Mouse (Mus musculus) forebrain, embryonic 16.5 days (tissue): ENCODE data around the gene Fis1. TPM values are rescaled to one million over a fixed set of nuclear protein-coding genes. Genes with fewer than 3 reads are reported as not detected.
A peak's percentile ranks its signal among the peaks of the same experiment; 100 is the strongest.

Experiments
- ATAC-seq: fragments of 200-750 bp; cut with Nextera tagmentation; 2 replicates; pipeline ENCODE4 v1.8.0; 2017; ENCODE audit warnings: mild to moderate bottlenecking, moderate library complexity
- H3K27ac ChIP-seq: fragments of 300-500 bp; sonication (generic); 2 replicates; pipeline ENCODE4 v1.5.1; 2014; ENCODE audit warnings: low read length, control low read depth
- H3K27me3 ChIP-seq: fragments of 300-500 bp; sonication (generic); replicated peaks from 2 replicates; pipeline ENCODE4 v1.6.1; 2014; ENCODE audit warnings: low read length; ENCODE audit not compliant: control insufficient read depth, insufficient read depth
- H3K36me3 ChIP-seq: fragments of 300-500 bp; sonication (generic); 2 replicates; pipeline ENCODE4 v1.6.1; 2014; ENCODE audit not compliant: control insufficient read depth, insufficient read depth
- H3K4me1 ChIP-seq: fragments of 300-500 bp; sonication (generic); replicated peaks from 2 replicates; pipeline ENCODE4 v1.6.1; 2014; ENCODE audit warnings: low read length; ENCODE audit not compliant: control insufficient read depth, insufficient read depth
- H3K4me2 ChIP-seq: fragments of 300-500 bp; sonication (generic); 2 replicates; pipeline ENCODE4 v1.6.1; 2014; ENCODE audit warnings: mild to moderate bottlenecking, low read length, control low read depth
- H3K4me3 ChIP-seq: fragments of 300-500 bp; sonication (generic); replicated peaks from 2 replicates; pipeline ENCODE4 v1.5.1; 2014; ENCODE audit warnings: mild to moderate bottlenecking, low read length, control low read depth
- H3K9ac ChIP-seq: fragments of 300-500 bp; sonication (generic); replicated peaks from 2 replicates; pipeline ENCODE4 v1.6.1; 2014; ENCODE audit warnings: low read depth, low read length, control low read depth
- H3K9me3 ChIP-seq: fragments of 300-500 bp; sonication (generic); 2 replicates; pipeline ENCODE4 v1.6.1; 2016; ENCODE audit warnings: low read length; ENCODE audit not compliant: control insufficient read depth
- WGBS: fragments of 180-500 bp; shearing (Covaris S2); extraction: QIAGEN DNeasy Blood & Tissue Kit; methylation state at CpG from one replicate; pipeline ENCODE4 v1.1.7; 2014; 5-methylcytosine and 5-hydroxymethylcytosine counted together
- polyA plus RNA-seq: library from polyadenylated mRNA; unstranded; fragments of >200 nt; fragmentation: Nextera tagmentation; extraction: Ambion mirVana; gene quantifications from 2 replicates; pipeline ENCODE4 v1.2.1, GENCODE M21; 2015

Fis1 gene
- polyA plus RNA-seq: 292 and 326 TPM in 2 replicates

DNA sequence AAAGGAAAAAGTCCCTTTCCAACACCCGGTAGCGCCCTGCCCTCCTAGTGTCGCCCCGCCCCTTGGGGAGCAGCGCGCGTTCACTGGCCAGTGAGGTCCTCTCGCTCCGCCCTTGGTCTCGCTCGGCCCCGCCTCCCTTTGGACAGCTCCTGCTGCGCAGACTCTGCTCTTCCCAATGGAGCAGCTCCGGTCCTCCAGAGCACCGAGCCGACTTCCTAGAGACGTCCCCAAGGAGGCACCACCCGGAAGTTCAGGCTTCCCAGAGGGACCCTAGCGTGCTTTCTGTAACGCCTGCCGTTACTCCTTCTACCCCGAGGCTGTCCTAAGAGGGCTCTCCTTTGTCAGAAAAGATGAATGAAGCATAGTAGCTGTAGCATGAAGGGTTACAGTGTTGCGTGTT lies at the start of gene Fis1:
Gene Fis1 (plus strand): TSS at position 261 of the 400 bp plus-strand sequence.
- peak; percentile 100 for ATAC-seq
- Histone ChIP-seq H3K27ac (peak within 1 kb of the TSS; percentile 89), H3K36me3 (no peaks in the 10 kb centered on the region), H3K27me3 (no peaks in the 10 kb centered on the region), H3K9ac (peak within 1 kb of the TSS; percentile 86), H3K9me3 (no peaks in the 10 kb centered on the region), H3K4me2 (peak within 1 kb of the TSS; percentile 80), H3K4me3 (peak within 1 kb of the TSS; percentile 68), H3K4me1 (peaks cover 19% of the 10 kb centered on the region)
- under 1% methylated on average over 22 of the region's 23 CpGs for WGBS

DNA sequence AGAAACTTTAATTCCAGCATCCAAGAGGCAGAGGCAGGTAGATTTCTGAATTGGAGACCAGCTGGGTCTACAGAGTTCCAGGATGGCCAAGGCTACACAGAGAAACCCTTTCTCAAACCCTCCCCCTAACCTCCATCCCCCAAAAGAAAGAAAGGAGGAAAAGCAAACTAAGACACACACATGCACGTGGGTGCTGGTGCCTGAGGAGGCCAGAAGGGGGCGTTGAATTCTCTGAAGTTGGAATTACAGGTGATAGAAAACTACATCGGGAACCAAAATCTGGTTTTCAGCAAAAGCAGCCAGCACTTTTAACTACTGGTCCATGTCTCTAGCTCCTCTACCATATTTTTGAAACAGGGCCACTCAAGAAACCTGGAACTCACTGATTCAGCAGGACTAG lies 48.5 kb upstream of the Fis1 start:
- Histone ChIP-seq H3K9me3 (no peaks in the 10 kb centered on the region), H3K4me3 (no peak overlapping the region), H3K4me2 (no peak overlapping the region), H3K27me3 (no peaks in the 10 kb centered on the region), H3K27ac (no peak overlapping the region), H3K9ac (no peak overlapping the region), H3K36me3 (no peaks in the 10 kb centered on the region), H3K4me1 (peaks cover 12% of the 10 kb centered on the region)
- 64% methylated on average over 3 of the region's 3 CpGs for WGBS
- ATAC-seq: no peak

DNA sequence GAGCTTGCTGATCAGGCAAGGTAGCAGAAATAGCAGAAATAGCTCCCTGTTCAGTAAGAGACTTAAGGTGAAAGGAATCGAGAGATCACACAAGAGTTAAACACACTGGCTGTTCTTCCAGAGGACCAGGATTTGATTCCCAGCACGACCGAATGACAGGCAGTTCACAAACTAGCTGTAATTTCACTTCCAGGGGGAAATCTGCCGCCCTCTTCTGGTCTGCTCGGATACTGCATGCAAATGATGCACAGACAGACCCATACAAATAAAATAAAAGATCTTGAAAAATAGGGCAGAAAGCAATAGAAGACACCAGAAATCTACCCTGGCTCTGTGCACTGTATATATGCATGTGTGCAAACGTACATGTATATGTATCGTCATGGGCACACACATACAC lies 47.4 kb upstream of the Fis1 start:
- H3K4me2 ChIP-seq: no peak overlapping the region
- no peaks in the 10 kb centered on the region for H3K9me3 ChIP-seq
- peaks cover 12% of the 10 kb centered on the region for H3K4me1 ChIP-seq
- no peak overlapping the region for H3K9ac ChIP-seq
- no peaks in the 10 kb centered on the region for H3K27me3 ChIP-seq
- H3K27ac ChIP-seq: no peak overlapping the region
- WGBS: 60% methylated on average over 7 of the region's 7 CpGs
- H3K36me3 ChIP-seq: no peaks in the 10 kb centered on the region
- no peak overlapping the region for H3K4me3 ChIP-seq
- no peak for ATAC-seq

DNA sequence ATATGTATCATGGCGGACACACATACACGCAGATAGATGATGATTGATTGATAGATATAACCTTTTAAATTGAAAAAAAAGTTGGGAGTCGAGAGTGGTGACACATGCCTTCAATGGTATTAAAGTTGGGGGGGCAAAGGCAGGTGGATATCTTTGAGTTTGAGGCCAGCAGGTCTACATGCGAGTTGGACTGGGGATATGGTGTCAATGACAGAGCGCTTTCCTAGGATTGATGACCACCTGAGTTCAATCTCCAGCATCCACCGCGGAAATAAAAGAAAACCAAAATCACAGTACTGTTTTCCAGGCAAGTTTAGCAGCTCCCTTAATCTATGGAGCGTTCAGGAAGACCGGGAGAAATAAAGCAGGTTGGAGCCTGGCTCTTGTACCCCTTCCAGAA lies 45.5 kb upstream of the Fis1 start:
- ATAC-seq: no peak; the same call in 1 of the 2 replicates
- no peak overlapping the region for H3K27ac ChIP-seq

DNA sequence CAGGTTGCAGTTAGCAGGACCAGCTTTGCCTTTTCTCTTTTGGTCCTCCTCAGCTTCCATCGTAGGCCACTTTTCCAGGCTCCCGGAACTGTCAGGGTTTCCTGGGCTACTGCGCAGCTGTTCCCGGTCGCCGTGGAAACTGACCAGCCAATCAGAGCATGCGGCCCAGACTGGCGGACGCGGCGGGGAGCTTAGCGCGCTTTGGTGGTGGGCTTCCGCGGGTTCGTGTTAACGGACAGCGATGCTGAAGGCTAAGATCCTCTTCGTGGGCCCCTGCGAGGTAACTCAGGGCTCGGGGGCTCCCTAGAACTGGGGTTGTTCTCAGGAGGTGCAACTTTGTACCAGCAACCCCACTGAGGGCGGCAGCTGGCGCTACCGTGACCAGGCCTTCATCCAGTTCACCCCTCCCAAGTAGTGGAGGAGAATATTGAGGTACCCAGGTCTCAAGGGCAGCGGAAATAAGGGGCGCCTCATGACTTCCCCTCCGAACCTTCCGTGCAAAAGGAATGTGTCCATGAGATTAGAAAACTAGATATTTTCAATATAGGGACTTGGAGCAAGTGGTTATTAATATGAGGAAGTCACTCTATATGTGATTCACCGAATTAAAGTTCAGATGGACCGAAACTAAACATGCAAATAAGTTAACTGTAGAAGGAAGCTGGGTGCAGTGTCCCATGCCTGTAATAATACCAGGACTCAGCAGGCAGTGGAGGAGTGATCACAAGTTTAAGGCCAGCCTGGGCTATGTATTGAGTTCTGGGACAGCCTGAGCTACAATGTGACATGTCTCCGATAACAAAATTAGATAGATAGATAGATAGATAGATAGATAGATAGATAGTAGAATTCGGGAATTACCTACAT lies 44.9 kb upstream of the Fis1 start, which contains the start of gene Ift22:
Gene Ift22 (plus strand): TSS at position 160 of the 867 bp plus-strand sequence.
- H3K36me3 ChIP-seq: peaks cover 10% of the 10 kb centered on the region; the same call in 1 of the 2 replicates
- H3K9me3 ChIP-seq: no peaks in the 10 kb centered on the region
- peaks cover 12% of the 10 kb centered on the region for H3K4me1 ChIP-seq
- peak; percentile 98 for ATAC-seq
- peak within 1 kb of the TSS; percentile 76 for H3K4me3 ChIP-seq
- peak within 1 kb of the TSS; percentile 72 for H3K4me2 ChIP-seq
- WGBS: 9% methylated on average over 32 of the region's 32 CpGs
- H3K27ac ChIP-seq: no peak within 1 kb of the TSS
- peak within 1 kb of the TSS; percentile 71 for H3K9ac ChIP-seq
- H3K27me3 ChIP-seq: no peaks in the 10 kb centered on the region

More for the DNA sequence above, 45.5 kb upstream of the Fis1 start:
- no peaks in the 10 kb centered on the region for H3K27me3 ChIP-seq
- H3K36me3 ChIP-seq: peaks cover 9% of the 10 kb centered on the region; the same call in 1 of the 2 replicates
- peak overlapping the region; percentile 72 for H3K4me2 ChIP-seq
- peak overlapping the region; percentile 76 for H3K4me3 ChIP-seq
- H3K9me3 ChIP-seq: no peaks in the 10 kb centered on the region
- peaks cover 12% of the 10 kb centered on the region for H3K4me1 ChIP-seq
- WGBS: 46% methylated on average over 9 of the region's 9 CpGs
- peak overlapping the region; percentile 19; the same call in 1 of the 2 replicates for H3K9ac ChIP-seq

DNA sequence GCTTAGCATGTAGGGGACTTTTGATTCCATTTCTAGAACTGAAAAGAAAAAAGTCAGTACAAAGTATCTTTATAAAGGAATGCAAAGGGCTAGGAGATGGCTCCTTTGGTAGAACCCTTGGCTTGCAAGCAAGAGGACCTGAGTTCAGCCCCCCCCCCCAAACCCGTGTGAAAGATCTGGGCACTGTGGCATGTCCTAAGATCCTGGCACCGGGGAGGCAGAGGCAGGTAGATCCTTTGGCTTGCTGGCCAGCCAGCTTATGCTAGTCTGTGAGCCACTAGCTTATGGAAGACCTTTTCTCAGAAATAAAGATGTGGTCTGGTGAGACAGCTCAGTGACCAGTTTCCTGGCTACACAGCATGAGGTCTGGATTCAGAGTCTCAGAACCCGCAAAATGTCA lies 38.9 kb upstream of the Fis1 start:
- Histone ChIP-seq H3K27ac (no peak overlapping the region), H3K4me2 (no peak overlapping the region), H3K9ac (no peak overlapping the region), H3K36me3 (peaks cover 13% of the 10 kb centered on the region; the same call in 1 of the 2 replicates), H3K27me3 (no peaks in the 10 kb centered on the region), H3K9me3 (no peaks in the 10 kb centered on the region), H3K4me1 (peaks cover 3% of the 10 kb centered on the region; the same call in 1 of the 2 replicates), H3K4me3 (no peak overlapping the region)
- ATAC-seq: no peak
- WGBS: 87% methylated on average over 3 of the region's 3 CpGs

DNA sequence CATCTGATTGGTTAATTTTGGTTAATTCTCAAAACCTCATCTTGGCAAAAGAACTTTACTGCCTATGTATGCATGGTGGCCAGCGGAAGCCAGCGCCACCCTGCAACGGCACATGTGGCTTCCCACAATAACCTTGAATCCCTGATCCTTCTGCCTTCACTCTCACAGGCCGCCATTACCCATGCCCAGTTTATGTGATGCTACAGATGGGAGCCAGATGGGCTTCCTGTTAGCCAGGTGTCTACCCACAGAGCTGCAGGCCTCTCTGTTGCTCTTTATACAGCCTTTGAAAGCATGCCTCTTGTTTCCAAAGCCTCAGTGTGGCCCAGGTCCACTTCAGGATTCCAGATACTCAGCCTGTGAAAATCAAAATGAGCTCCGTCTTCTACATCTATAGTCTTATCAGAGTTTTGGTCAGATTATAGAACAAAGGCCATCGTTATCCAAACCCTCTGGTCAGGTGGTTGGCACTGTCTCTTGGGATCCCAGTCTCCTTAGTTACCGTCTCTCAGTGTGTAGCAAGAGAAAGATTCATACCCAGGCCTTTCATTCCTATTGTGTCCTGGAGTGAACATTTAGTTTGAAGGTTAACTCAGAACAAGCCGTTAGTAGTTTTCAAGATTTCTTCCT lies 35.3 kb upstream of the Fis1 start:
- H3K4me2 ChIP-seq: no peak overlapping the region
- no peak overlapping the region for H3K9ac ChIP-seq
- no peaks in the 10 kb centered on the region for H3K9me3 ChIP-seq
- H3K4me1 ChIP-seq: peaks cover 7% of the 10 kb centered on the region
- H3K4me3 ChIP-seq: no peak overlapping the region
- H3K27ac ChIP-seq: no peak overlapping the region
- no peak for ATAC-seq
- 0 out of 2 replicates have a peak, but pooled peaks cover 3% of the 10 kb centered on the region for H3K36me3 ChIP-seq
- H3K27me3 ChIP-seq: no peaks in the 10 kb centered on the region
- 92% methylated on average over 8 of the region's 8 CpGs for WGBS

DNA sequence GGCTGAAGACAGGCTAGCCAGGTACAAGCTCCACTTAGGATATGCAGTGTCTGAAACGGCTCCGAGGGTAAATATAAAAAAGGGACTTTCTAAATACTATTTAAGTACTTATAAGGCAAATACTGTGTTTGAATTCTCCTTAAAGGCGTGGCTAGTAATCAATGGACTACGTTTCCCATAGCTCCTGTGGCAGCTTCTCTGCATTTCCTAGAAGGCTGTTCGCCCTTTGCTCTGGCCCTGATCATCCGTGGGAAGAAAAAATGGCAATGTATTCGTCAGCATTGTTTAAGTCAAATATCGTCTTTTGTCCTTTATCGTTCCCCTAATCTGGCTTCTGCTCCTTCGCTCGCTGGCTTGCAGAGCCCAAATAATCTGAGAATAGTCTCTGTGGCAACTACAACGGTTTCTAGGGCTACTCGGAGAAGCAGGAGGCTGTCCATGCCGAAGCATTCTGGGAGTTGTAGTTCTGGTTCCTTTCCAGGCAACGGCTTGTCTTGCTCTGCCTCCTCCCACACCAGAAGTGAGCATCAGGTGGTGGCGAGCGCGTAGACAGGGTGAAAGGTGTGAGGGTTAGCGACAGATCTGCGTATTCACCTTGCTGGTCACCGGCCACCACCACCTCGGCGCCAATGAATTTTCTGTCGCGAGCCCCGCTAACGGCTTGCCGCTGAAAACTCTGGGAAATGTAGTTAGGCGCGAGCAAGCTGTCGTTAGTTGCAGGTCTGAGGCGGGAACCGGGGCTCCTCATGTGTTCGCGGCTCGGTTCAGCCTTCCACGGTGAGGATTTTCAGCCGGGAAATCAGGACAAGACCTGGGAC lies 34.2 kb upstream of the Fis1 start:
- Histone ChIP-seq H3K4me1 (peaks cover 7% of the 10 kb centered on the region), H3K9ac (peak overlapping the region; percentile 69), H3K36me3 (no peaks in the 10 kb centered on the region), H3K27me3 (no peaks in the 10 kb centered on the region), H3K27ac (peak overlapping the region; percentile 75), H3K9me3 (no peaks in the 10 kb centered on the region), H3K4me3 (peak overlapping the region; percentile 75), H3K4me2 (peak overlapping the region; percentile 69)
- peak; percentile 92 for ATAC-seq
- WGBS: 3% methylated on average over 38 of the region's 38 CpGs
